Mouse (Mus musculus) retina, postnatal 1 day (tissue): ENCODE results near the gene Zfp688.
"Not testable (repeated sequence)": the region's sequence is repeated elsewhere in the genome, so short reads cannot be mapped to it uniquely, and the experiment has no call there.

Experiments used
- DNase-seq: peaks from one replicate; pipeline ENCODE4 v3.0.0-alpha.2; 2012

Zfp688 gene

DNA sequence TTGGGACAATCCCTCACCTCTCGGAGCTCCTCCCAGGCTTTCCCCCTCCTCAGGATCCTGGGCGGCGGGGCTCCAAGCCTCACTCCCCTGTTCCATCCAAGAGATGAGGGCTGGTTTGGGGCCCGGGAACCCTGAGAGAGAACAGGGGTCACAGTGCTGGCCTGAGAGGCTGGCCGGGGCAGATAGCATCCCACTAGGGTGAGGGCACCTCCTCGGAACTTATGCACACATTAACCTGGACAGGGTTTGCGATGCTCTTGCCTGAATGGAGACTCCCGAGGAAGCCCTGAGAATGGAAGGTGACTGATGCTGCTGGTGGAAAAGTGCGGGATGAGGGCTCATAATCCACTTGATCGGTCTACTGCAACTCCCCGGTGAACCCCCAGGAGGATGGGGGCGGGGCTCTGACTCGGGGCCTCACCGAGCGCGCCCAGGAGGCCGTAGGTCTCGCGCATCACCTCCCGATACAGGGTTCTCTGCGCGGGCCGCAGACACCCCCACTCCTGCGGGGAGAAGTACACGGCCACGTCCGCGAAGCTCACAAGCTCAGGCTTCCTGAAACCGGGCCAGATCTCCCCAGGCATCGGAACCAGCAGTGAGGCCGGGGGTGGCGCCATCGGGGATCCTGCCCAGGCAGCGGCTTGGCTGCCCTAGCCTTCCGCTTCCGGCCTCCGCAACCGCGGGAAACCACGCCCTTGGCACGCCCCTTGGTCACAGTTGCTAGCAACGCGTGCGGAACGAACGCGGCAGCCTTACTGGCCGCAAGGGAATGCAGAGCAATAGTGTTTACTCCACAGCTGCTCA lies at the start of gene Zfp688:
Gene Zfp688 (minus strand): TSS at position 681 of the 804 bp plus-strand sequence.
- peak; percentile 93 for DNase-seq

DNA sequence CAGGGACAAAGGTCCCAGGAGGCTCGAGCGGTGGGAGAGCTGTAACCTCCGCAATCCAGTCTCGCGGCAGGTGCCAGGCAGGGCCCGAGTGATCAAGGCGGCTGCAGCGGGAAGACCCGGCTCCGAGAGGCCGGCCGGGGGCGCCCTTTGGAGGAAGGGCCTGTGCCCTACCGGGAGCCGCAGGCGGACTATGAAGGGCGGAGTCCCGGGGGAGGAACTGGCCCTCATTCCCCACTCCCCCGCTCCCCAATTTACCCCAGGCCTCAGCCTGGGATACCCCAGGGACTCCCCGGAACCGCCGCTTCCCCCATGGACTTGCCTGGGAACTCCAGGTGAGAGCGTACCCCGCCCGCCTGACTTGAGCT lies 49.8 kb upstream of the Zfp688 start:
- DNase-seq, result no peak

DNA sequence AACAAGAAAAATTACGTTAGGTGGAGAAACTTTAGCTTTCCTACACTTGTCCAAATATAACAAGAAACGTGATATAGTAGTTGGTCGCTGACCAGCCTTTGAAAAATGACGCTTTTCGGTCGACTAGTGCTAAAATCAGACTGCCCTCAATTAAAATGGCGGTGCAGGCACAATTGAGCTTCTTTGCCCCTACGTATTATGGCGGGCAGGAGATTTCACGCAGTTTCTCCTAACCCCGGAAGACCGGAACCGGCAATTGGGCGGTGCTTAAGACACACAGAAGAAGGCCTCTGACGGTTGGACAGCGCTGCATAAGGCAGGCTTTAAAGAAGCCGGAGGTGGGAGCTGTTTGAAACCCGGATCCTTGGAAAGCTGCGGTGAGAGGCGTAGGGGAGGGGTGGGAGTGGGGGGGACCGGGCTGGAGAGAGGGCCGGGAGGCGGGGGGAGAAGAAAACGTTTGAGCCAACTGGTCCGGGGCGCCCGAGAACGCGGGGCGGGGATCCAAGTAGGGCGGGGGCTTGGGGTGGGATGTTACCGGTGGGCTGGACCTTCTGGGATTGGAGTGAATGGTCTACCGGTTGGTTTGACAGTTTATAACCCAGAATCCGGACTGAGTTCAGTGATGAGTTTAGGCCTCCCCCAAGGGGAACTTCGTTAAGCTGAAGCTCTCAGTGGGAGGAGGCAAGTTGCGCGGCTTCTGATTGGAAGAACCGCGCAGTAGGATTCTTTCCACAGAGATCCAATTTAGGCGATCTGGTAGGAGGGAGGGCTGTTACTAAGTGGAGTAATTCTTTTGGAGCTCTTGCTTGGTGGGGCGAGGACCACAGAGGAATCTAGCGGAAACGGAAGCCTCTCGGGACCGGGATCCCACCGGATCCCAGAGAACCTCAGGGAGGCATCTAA lies 49.1 kb upstream of the Zfp688 start:
- peak; percentile 98 for DNase-seq

DNA sequence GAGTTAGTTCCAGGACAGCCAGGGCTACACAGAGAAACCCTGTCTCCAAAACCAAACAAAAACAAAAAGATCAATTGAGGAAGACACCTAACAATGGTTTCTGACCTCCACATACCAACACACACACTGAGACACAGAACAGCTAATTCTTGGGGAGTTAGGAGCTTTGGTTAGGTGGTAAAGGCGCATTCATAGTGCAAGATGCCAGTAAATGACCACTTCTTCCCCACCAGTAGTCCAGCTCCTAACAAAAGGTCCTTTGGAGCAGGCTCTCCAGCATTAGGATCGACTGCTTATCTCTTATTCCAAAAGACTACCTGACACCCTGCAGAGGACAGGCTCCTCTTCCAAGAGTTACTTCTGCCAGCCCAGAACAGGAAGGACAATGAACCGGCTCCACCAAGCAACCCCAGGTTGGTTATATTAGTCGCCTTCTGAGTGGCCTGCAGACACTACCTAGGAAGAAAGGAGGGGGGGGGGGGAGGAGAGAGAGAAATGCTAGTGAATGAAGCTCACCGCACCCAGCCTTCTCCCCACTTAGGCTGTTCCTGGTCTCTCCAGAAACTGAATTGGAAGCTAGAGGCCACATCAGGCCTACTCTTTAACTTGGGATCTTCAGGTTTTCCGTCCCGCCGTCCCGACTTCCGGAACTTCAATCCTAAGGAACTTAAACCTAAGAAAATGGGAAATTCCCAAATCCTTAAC lies 48.3 kb upstream of the Zfp688 start:
- DNase-seq, result no peak

DNA sequence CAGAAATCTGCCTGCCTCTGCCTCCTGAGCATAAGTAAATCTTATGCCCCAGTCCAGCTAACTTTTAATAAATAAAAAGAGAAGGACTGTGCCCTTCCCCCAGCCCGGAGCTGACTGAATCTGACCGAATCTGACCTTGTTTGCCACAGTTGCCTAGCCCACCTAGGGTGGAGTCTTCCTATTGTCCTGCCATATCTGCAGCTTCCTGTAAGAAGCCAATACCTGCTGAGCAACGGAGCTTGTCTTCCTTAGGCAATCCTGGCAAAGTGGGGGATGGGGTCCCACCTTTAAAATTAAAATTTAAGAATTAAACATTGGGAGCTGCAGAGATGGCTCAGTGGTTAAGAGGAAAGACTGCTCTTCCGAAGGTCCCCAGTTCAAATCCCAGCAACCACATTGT lies 44.7 kb upstream of the Zfp688 start:
- no peak for DNase-seq

DNA sequence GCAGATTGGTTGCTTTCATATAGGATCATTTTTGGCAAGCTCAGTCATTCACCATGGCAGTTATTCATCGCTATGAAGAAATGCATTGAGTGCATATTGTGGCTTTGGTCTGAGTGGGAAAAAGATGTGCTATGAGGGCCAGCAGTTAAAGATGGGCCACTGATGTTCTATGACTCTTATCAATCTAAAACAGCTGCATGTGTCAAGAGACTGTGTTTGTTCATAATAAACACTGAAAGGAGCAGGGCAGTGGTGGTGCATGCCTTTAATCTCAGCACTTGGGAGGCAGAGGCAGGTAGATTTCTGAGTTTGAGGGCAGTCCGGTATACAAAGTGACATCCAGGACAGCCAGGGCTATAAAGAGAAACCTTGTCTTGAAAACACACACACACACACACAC lies 43.8 kb upstream of the Zfp688 start:
- not testable (repeated sequence) for DNase-seq

DNA sequence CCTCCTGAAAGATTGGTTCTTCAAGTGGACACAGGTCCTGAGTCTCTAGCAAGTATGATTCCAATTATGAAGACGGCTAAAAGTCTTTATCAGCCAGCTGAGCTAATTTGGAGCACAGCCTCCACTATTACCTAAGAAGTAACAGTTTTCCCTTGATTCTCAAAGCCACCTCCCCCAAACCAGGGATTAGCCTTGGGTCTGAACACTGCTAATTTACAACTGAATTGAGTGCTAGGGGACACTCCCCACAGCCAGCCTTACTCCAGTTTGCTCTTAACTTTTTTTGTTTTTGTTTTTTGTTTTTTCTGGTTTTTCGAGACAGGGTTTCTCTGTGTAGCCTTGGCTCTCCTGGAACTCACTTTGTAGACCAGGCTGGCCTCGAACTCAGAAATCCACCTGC lies 43.3 kb upstream of the Zfp688 start:
- DNase-seq, result no peak

DNA sequence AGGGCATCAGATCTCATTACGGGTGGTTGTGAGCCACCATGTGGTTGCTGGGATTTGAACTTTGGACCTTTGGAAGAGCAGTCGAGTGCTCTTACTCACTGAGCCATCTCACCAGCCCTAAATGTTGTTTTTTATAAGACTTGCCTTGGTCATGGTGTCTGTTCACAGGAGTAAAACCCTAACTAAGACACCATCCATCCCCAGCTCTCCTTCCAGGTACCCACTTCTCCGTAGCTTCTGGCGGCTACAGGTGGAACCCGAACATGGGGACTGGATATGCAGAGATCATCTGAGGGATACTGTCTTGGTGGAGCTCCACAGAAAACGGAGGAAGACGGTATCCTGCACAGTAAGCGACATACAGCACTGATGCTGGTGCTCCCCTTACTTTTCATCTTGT lies 37.4 kb upstream of the Zfp688 start, which contains the start of gene Prr14:
Gene Prr14 (plus strand): TSS at position 301 of the 400 bp plus-strand sequence.
- not testable (repeated sequence) for DNase-seq

DNA sequence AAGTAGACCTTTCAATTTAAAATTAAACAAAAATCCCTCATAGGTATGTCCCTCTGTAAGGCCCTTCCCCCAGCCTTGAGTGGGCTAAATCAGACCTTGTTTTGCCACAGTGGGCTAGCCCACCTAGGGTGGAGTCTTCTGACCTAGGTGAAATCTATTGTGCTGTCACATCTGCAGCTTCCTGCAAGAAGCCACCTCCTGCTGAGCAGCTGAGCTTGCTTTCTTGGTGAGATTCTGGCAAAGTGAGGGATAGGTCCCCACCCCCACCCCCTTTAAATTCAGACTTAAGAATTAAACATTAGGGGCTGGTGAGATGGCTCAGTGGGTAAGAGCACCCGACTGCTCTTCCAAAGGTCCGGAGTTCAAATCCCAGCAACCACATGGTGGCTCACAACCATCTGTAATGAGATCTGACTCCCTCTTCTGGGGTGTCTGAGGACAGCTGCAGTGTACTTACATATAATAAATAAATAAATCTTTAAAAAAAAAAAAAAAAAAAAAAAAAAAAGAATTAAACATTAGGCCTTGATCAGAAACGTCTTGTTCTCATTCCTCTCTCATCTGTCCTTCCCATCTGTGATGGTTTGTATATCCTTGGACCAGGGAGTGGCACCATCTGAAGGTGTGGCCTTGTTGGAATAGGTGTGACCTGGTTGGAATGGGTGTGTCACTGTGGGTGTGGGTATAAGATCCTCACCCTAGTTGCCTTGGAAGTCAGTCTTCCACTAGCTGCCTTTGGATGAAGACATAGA lies 36.7 kb upstream of the Zfp688 start:
- not testable (repeated sequence) for DNase-seq

DNA sequence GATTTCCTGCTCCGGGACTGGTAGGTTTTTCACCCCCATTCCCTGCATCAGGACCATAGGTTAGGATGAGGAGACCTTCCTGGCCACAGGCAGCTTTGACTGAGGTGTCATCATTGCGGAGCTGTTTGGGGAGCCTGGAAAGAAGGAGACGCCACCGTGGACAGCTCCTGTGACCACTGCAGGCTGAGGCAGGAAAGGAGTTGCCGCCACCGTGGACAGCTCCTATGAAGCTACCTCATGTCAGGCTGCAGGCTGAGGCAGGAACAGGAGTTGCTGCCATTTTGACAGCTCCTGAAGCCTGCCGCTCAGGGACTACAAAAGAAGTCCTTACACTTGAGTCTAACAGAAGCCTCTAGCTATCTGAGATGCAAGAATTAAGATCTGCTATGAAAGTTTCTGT lies 33.0 kb upstream of the Zfp688 start:
- no peak for DNase-seq

DNA sequence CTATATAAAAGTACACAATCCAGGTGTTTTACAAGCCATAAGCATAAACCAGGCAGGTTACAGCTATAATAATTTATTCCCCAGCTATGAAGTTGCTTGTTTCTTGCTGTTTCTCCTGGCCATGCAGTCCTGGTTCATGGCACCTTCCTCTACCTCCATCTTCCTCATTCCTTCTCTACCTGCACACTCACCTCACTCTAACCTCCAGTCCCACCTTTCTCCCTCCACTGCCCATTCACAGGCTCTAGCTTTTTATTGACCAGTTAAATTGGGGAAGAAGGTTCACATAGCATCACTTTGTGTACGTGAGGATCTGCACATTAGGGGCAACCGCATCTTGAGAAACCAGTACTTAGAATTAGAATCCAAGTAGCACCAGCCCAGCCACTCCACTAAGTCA lies 31.2 kb upstream of the Zfp688 start:
- DNase-seq, result no peak

DNA sequence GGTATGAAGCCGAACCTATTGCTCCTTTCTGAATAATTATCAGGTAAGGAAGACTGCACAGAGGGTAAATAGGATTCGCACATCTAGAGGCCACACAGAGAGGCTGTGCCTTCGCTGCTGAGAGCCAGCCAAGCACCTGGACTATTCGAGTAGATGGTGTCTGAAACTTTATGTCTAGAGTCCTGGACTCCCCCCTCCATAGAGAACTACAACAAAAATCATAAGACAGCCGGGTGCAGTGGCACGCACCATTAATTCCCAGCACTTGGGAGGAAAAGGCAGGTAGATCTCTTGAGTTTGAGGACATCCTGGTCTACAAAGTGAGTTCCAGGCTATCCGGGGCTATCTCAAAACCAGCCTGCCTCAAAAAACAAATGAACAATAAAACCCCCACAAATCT lies 28.1 kb upstream of the Zfp688 start:
- no peak for DNase-seq

DNA sequence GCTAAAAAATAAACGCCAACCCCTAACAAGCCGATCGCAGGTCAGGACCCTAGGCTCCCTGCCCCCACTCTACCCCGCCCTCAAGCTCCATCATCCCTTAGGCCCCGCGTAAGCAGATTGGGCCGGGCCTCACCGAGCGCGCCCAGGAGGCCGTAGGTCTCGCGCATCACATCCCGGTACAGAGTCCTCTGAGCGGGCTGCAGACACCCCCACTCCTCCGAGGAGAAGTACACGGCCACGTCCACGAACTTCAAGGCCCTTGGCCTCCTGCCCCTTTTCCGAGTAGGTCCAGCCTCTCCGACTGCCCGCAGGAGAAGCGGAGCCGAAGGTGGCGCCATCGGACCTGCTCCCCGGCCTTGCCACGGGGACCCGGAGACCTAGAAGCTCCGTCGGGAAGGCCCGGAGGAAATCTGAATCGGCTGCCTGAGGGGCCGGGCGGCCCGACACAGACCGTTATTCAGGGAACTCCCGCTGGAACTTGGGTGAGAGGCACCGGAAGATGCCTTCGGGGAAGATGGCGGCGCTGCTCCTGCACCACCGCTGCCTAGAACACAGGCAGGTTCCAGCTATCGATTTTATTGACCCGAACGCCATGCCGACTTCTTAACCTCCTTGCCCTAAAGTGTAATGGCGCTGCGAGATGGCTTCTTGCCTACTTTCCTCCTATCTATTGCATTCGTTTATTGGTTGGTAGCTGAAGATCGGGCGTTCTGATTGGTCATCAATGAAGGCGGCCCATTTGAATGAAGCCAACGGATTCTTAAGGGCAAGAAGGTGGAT lies 26.8 kb upstream of the Zfp688 start, which contains the start of gene Zfp689:
Gene Zfp689 (minus strand): TSS at position 638 of the 780 bp plus-strand sequence.
- DNase-seq, result peak; percentile 99

DNA sequence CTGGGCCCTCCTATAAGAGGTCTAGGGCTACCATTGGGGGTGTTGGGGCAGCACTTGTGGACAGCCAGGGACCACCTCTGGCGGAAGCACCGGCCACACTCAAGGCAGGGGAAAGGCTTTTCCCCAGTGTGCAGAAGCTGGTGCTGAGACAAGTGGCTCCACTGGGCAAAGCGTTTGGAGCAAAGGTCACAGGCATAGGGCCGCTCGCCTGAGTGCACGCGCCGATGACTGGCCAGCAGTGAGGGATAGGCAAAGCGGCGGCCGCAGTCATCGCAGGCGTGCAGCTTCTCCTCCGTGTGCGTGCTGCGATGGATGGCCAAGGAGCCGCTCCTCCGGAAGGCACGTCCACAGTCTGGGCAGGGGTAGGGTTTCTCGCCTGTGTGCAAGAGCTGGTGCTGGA lies 22.1 kb upstream of the Zfp688 start:
- DNase-seq, result no peak

DNA sequence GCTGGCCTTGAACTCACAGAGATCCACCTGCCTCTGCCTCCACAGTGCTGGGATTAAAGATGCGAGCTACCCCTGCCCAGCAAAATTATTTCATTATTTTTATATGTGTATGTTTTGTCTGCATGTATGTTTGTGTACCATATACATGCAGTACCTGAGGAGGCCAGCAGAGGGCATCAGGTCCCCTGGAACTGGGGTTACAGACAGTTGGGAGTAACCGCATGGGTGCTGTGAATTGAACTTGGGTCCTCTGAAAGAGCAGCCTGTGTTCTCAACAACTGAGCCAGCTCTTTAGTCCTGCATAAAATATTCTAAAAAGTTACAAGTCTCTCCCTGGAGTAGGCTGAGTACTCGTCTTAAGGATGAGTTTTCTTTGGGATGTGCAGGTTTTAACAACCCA lies 15.9 kb upstream of the Zfp688 start:
- peak; percentile 19 for DNase-seq

DNA sequence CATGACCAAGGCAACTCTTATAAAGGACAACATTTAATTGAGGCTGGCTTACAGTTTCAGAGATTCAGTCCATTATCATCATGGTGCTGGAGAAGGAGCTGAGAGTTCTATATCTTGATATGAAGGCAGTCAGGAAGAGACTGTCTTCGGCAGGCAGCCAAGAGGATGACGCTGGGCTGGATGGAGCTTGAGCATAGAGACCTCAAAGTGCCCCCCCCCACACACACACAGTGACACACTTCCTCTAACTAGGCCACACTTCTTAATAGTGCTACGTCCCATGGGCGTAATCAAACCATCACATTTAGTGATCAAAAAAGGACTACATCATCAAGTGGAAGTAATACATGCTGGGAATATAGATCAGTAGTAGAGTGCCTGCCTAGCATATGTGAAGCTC lies 13.3 kb upstream of the Zfp688 start:
- no peak for DNase-seq

DNA sequence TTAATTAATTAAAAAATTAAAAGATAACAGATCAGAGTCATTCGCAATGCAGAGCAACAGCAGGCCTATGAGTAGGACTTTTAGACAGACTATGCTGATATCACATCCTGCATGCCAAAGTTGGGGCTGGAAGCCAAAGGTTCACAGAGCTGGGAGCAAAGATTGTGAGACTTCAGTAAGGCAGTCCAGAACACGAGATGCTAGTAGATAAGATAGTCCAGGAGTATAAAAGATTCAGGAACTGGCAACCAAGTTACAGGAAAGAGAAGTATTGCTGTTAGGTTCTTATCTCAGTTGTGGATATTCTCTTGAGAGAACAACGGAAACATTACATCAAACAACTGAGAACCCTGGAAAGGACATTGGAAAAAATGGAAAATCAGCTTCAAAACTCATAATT lies 4.5 kb upstream of the Zfp688 start:
- DNase-seq, result no peak

DNA sequence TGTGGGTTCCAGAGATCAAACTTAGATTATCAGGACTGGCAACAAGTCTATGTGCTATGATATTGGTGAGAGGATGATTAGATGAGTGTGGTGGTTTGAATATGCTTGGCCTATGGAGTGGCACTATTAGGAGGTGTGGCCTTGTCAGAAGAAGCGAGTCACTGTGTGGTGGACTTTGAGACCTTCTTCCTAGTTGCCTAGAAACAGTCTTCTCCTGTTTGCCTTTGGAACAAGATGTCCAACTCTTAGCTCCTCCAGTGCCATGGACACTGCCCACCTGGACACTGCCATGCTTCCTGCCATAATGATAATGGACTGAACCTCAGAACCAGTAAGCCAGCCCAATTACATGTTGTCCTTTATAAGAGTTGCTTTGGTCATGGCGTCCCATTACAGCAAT lies 4.0 kb upstream of the Zfp688 start:
- no peak for DNase-seq

DNA sequence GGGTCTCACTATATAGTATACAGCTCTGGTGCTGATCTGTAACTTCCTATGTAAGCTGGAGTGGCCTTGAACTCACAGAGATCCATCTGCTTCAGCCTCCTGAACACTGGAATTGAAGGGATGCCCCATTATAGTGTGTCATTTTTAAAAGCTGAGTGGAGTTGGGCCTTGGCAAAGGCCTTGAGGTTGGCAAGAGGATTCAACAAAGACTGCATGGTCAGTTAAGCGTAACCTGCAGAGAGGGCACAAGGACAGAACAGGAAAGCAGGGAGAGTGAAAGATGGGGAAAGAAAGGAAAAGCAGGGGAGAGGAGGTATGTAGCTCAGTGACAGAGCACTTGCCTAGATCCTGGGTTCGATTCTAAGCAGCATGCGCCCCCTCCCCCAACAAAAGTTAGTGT lies 3.4 kb upstream of the Zfp688 start:
- DNase-seq, result no peak

DNA sequence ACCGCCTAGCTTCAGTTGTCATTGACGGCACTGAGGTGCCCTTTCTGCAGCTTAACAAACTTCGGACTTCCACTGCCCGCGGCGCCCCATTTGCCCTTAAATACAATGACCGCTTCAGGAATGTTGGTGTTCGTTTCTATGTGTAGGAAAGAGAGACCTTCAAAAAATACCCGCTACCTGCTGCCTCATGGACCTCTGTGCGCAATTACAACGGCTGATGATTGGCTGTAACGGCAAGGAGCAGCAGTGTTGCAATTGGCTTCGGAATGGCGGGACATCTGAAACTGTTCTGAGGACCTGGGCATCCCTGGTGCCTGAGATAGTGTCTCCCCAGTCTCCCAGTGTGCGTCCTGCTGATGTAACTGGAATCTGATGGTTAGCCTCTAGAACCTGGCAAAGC lies 379 bp upstream of the Zfp688 start:
- DNase-seq, result no peak

DNA sequence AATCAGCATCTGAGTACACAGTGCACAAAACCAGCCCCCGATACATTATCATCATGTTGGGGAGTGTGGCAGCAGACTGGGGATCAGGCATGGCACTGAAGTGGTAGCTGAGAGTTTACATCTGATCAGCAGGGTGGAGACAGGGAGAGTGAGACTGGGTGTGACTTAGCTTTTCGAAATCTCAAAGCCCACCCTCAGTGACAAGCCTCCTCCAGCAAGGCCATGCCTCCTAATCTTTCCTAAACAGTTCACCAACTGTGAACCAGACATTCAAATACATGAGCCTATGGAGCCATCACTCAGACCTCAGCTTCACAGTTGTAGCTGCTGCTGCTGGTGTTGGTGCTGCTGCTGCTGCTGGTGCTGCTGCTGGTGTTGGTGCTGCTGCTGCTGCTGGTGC lies 10.4 kb downstream of the Zfp688 start:
- DNase-seq, result no peak
